Mouse (Mus musculus): Measurements from ENCODE around the gene Mnd1.

Gene Mnd1

GRCm38 (mm10) chr3:84155558-84156006 lies at the start of gene Mnd1:
Gene Mnd1, minus strand, starts transcription at chr3:84155786.
- DNase-seq (ENCODE audit: low read depth in 2 of 2, low spot score in 2 of 2), result peak; percentile 92 to 94

GRCm38 (mm10) chr3:84204640-84205039 lies 49.1 kb upstream of the Mnd1 start:
- DNase-seq (ENCODE audit: low read depth in 2 of 2, low spot score in 2 of 2), result no peak

- no peak for DNase-seq (ENCODE audit: low read depth in 2 of 2, low spot score in 2 of 2)
These were observed 45.2 kb upstream of the Mnd1 start for GRCm38 (mm10) chr3:84200559-84201420.

- no peak for DNase-seq (ENCODE audit: low read depth in 2 of 2, low spot score in 2 of 2)
These were observed 43.9 kb upstream of the Mnd1 start for GRCm38 (mm10) chr3:84199516-84199915.

GRCm38 (mm10) chr3:84198229-84198628 lies 42.6 kb upstream of the Mnd1 start:
- no peak for DNase-seq (ENCODE audit: low read depth in 2 of 2, low spot score in 2 of 2)

- no peak for DNase-seq (ENCODE audit: low read depth in 2 of 2, low spot score in 2 of 2)
These were observed 38.3 kb upstream of the Mnd1 start for GRCm38 (mm10) chr3:84193881-84194280.

GRCm38 (mm10) chr3:84191141-84191881 lies 35.7 kb upstream of the Mnd1 start:
- DNase-seq (ENCODE audit: low read depth in 2 of 2, low spot score in 2 of 2), result no peak

GRCm38 (mm10) chr3:84190513-84191061 lies 35.0 kb upstream of the Mnd1 start:
- DNase-seq (ENCODE audit: low read depth in 2 of 2, low spot score in 2 of 2), result no peak

GRCm38 (mm10) chr3:84189629-84190173 lies 34.1 kb upstream of the Mnd1 start:
- no peak for DNase-seq (ENCODE audit: low read depth in 2 of 2, low spot score in 2 of 2)

GRCm38 (mm10) chr3:84181717-84182116 lies 26.1 kb upstream of the Mnd1 start:
- DNase-seq (ENCODE audit: low read depth in 2 of 2, low spot score in 2 of 2), result no peak

- no peak for DNase-seq (ENCODE audit: low read depth in 2 of 2, low spot score in 2 of 2)
These were observed 25.5 kb upstream of the Mnd1 start for GRCm38 (mm10) chr3:84181102-84181501.

GRCm38 (mm10) chr3:84180304-84180703 lies 24.7 kb upstream of the Mnd1 start:
- no peak for DNase-seq (ENCODE audit: low read depth in 2 of 2, low spot score in 2 of 2)

- no peak for DNase-seq (ENCODE audit: low read depth in 2 of 2, low spot score in 2 of 2)
These were observed 22.2 kb upstream of the Mnd1 start for GRCm38 (mm10) chr3:84177834-84178233.

GRCm38 (mm10) chr3:84175337-84176315 lies 20.0 kb upstream of the Mnd1 start:
- peak; percentile 42 to 52 for DNase-seq (ENCODE audit: low read depth in 2 of 2, low spot score in 2 of 2)

- DNase-seq (ENCODE audit: low read depth in 2 of 2, low spot score in 2 of 2), result no peak
These were observed 18.1 kb upstream of the Mnd1 start, which contains the start of gene Gm6525 for GRCm38 (mm10) chr3:84173581-84174154. Gene Gm6525, plus strand, starts transcription at chr3:84174104.

GRCm38 (mm10) chr3:84172406-84172805 lies 16.8 kb upstream of the Mnd1 start:
- no peak for DNase-seq (ENCODE audit: low read depth in 2 of 2, low spot score in 2 of 2)

GRCm38 (mm10) chr3:84169393-84170005 lies 13.9 kb upstream of the Mnd1 start:
- DNase-seq (ENCODE audit: low read depth in 2 of 2, low spot score in 2 of 2), result no peak

- no peak for DNase-seq (ENCODE audit: low read depth in 2 of 2, low spot score in 2 of 2)
These were observed 13.4 kb upstream of the Mnd1 start for GRCm38 (mm10) chr3:84168943-84169342.

- no peak for DNase-seq (ENCODE audit: low read depth in 2 of 2, low spot score in 2 of 2)
These were observed 10.5 kb upstream of the Mnd1 start for GRCm38 (mm10) chr3:84166073-84166472.

- DNase-seq (ENCODE audit: low read depth in 2 of 2, low spot score in 2 of 2), result no peak
These were observed 9.8 kb upstream of the Mnd1 start for GRCm38 (mm10) chr3:84165391-84165790.
